Mouse (Mus musculus): ENCODE results near the gene Zic4.

DNA sequence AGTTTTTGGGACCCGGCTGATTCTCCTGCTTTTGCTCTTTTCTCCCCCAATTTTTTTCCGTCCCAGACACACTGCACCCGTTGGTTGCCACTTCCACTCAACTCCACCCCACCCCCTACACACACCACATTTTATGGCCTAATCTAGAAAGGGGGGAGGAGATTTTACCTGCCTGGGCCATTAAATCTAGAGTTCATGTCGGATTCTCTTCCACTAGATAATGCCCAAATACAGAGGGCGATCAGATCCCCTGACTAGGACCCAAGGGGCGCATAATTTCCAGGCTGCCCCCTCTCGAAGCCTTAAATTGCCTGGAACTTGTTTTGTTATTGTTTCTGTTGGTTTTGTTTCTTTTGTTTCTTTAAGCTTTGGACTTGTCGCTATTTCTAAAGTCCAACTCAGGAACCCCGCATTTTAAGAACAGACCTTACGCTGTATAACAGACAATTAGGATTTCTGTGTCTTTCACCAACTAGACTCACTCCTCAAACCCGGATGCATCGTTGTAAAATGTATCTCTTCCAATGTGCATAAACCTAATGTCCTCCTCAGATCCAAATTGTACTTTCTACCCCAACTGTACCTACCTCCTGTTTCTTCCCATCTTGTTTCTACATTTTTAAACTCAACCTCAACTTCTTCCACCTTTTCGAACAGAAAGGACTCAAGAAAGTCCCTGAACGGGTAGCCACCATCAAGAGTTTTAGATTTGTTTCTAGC, 958 bp downstream of the Zic4 start:
- TF ChIP-seq CTCF (IDR thresholded peaks at IDR 0.05; ENCODE audit: borderline replicate concordance, insufficient read depth, low read length) (no peak), POLR2A (IDR thresholded peaks at IDR 0.05; ENCODE audit: low read depth, low read length) (no peak)

All from embryonic fibroblast, embryonic 13.5 days (primary cell).